8 mouse cellular contexts compared by ENCODE assay signal in the genomic region with DNA sequence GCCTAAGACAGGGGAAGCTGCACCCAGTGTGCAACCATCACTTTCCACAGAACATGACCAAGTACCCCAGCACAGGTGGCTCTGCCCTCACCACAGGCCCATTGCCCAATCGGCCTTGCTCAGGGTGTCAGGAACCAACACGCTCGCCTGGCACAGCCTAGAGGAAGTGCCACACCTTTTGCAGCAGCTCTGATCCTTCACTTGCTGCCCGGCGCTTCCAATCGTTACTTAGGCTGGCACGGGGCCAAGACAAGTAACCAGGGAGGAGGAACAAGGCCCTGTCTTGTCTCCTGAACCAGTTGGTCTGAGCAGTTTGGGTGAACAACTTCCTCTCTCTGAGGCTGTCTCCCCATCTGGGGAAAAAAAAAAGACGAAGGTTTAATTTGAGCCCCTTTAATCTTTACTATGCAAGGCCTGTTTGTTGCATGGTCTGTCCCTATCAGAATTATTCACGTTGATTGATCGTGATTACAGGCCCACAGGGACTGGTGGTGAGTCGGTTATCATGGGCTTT. TPM values are rescaled to one million over a fixed set of nuclear protein-coding genes. Genes with fewer than 3 reads are reported as not detected.
A peak's percentile ranks its signal among the peaks of the same experiment; 100 is the strongest.
DNase-seq lines count a peak whose midpoint lies in the region; ATAC-seq lines count a peak whose summit lies in the region.

No protein-coding gene starts in this region.

- H3K4me2 ChIP-seq in hindbrain, embryonic 13.5 days, result no peak overlapping the region

- no peak overlapping the region for H3K27ac ChIP-seq in hindbrain, embryonic 13.5 days
- no peak overlapping the region for H3K27ac ChIP-seq in hindbrain, embryonic 10.5 days

- 63% methylated on average over 11 of the region's 11 CpGs for WGBS in hindbrain, embryonic 13.5 days
- WGBS in hindbrain, embryonic 10.5 days, result 83% methylated on average over 11 of the region's 11 CpGs

- no peak overlapping the region for H3K9ac ChIP-seq in hindbrain, embryonic 13.5 days

- H3K4me3 ChIP-seq in hindbrain, embryonic 13.5 days, result no peak overlapping the region
- no peak overlapping the region for H3K4me3 ChIP-seq in hindbrain, embryonic 10.5 days

- DNase-seq in hindbrain, embryonic 10.5 days (ENCODE audit: low spot score), result no peak
- DNase-seq in MEL-GATA-1-ER (ENCODE audit: extremely low read depth, low read depth) (peak; percentile 93), liver (peak; percentile 43)
- peak; percentile 28 for DNase-seq in gastrocnemius, postnatal 25 days
- DNase-seq in naive thymus-derived CD4-positive, alpha-beta T cell, adult 2 months (ENCODE audit: low read depth), result peak; percentile 54
- no peak for DNase-seq in yolk sac, embryonic 10.5 days (ENCODE audit: low spot score)

- no peaks in the 10 kb centered on the region; the same call in 1 of the 2 replicates for H3K4me1 ChIP-seq in hindbrain, embryonic 13.5 days (replicated peaks)
- 0 out of 2 replicates have a peak, but pooled peaks cover 3% of the 10 kb centered on the region for H3K4me1 ChIP-seq in hindbrain, embryonic 10.5 days (replicated peaks)

- no peaks in the 10 kb centered on the region for H3K9me3 ChIP-seq in hindbrain, embryonic 13.5 days
- no peaks in the 10 kb centered on the region for H3K9me3 ChIP-seq in hindbrain, embryonic 10.5 days

- no peaks in the 10 kb centered on the region for H3K36me3 ChIP-seq in hindbrain, embryonic 13.5 days
- H3K36me3 ChIP-seq in hindbrain, embryonic 10.5 days, result no peaks in the 10 kb centered on the region

- peak; percentile 41; the same call in 1 of the 2 replicates for ATAC-seq in hindbrain, embryonic 13.5 days (ENCODE audit: low FRiP score)
- no peak for ATAC-seq in frontal cortex, adult (ENCODE audit: low TSS enrichment)

- H3K27me3 ChIP-seq in hindbrain, embryonic 13.5 days, result no peaks in the 10 kb centered on the region
- no peaks in the 10 kb centered on the region for H3K27me3 ChIP-seq in hindbrain, embryonic 10.5 days (ENCODE audit: insufficient read depth, poor library complexity, severe bottlenecking)

RNA-seq across cellular contexts. Expression of a gene that starts 17.4 kb away (rescaled TPM):
- 56.4 and 59.9 TPM in 2 replicates for polyA plus RNA-seq in hindbrain, embryonic 13.5 days (2015; fragmentation: Nextera tagmentation; extraction: Ambion mirVana)
- polyA plus RNA-seq in hindbrain, embryonic 10.5 days (2016; fragmentation: Nextera tagmentation; extraction: Ambion mirVana), result 72.6 and 77.2 TPM in 2 replicates
- 10 to 100 TPM; 15.5 to 16.3 TPM for total RNA-seq in gastrocnemius, postnatal 25 days (2021)

RNA-seq across cellular contexts. Expression of a gene that starts 60.0 kb away (rescaled TPM):
- polyA plus RNA-seq in hindbrain, embryonic 13.5 days (2015; fragmentation: Nextera tagmentation; extraction: Ambion mirVana), result 24.0 and 25.5 TPM in 2 replicates
- 3.3 and 6.6 TPM in 2 replicates for polyA plus RNA-seq in hindbrain, embryonic 10.5 days (2016; fragmentation: Nextera tagmentation; extraction: Ambion mirVana)
- total RNA-seq in gastrocnemius, postnatal 25 days (2021), result 10 to 100 TPM; 39.2 to 47.0 TPM

Comparison
In these comparisons a context has a peak if more than half of its experiments do, and no peak if none do; other contexts are left out.
1. DNase-seq: peak in MEL-GATA-1-ER (single experiment), gastrocnemius, postnatal 25 days (single experiment), liver (single experiment) and naive thymus-derived CD4-positive, alpha-beta T cell, adult 2 months (single experiment); none in hindbrain, embryonic 10.5 days (single experiment) and yolk sac, embryonic 10.5 days (single experiment).